Mouse (Mus musculus) small intestine, adult 2 months (tissue): ENCODE data around the gene Ush1c. TPM values are rescaled to one million over a fixed set of nuclear protein-coding genes. Genes with fewer than 3 reads are reported as not detected.
"Not testable (repeated sequence)": the region's sequence is repeated elsewhere in the genome, so short reads cannot be mapped to it uniquely, and the experiment has no call there.

Source experiments
- H3K27ac ChIP-seq: fragments of 200-500 bp; 2 replicates; pipeline ENCODE4 v1.5.1; 2012; ENCODE audit warnings: low read depth, low read length, control low read depth, inconsistent platforms; ENCODE audit not compliant: insufficient read depth
- H3K27me3 ChIP-seq: fragments of 200-500 bp; 2 replicates; pipeline ENCODE4 v1.6.1; 2012; ENCODE audit warnings: mild to moderate bottlenecking, moderate library complexity, low read length, inconsistent platforms; ENCODE audit not compliant: control insufficient read depth, insufficient read depth
- H3K36me3 ChIP-seq: fragments of 200-500 bp; 2 replicates; pipeline ENCODE4 v1.6.1; 2012; ENCODE audit warnings: mild to moderate bottlenecking, low read length, control low read depth, inconsistent platforms; ENCODE audit not compliant: control insufficient read depth, insufficient read depth
- H3K4me1 ChIP-seq: fragments of 200-500 bp; 2 replicates; pipeline ENCODE4 v1.6.1; 2012; ENCODE audit warnings: low read length, inconsistent platforms, mixed read lengths; ENCODE audit not compliant: control insufficient read depth, insufficient read depth, insufficient read length
- H3K4me3 ChIP-seq: fragments of 200-500 bp; 2 replicates; pipeline ENCODE4 v1.5.1; 2012; ENCODE audit warnings: low read depth, mild to moderate bottlenecking, control low read depth, inconsistent platforms, low read length, moderate library complexity
- CTCF ChIP-seq: fragments of 200-500 bp; IDR thresholded peaks from 2 replicates; pipeline ENCODE4 v1.5.1; 2012; ENCODE audit warnings: low read depth, mild to moderate bottlenecking, control low read depth, inconsistent platforms, low read length, moderate library complexity, mixed read lengths; ENCODE audit not compliant: insufficient replicate concordance, insufficient read length; ENCODE audit errors: extremely low read depth
- POLR2A ChIP-seq: fragments of 200-500 bp; IDR thresholded peaks from 2 replicates; pipeline ENCODE4 v1.6.1; 2012; ENCODE audit warnings: low read depth, mild to moderate bottlenecking, control low read depth, inconsistent platforms, low read length, moderate library complexity
- WGBS: fragments of 180-500 bp; shearing (Covaris S2); methylation state at CpG from one replicate; pipeline ENCODE4 v1.1.7; 2018; 5-methylcytosine and 5-hydroxymethylcytosine counted together
- polyA plus RNA-seq: library from polyadenylated mRNA; depleted of rRNA; stranded (reverse); fragments of >200 nt; gene quantifications from 2 replicates; pipeline ENCODE4 v1.2.3, GENCODE M21; 2012

Ush1c gene
- polyA plus RNA-seq, 1 experiment, result 105 TPM

GRCm38 (mm10) chr7:46181590-46181989 is 56.7 kb downstream of the Ush1c start:
- TF ChIP-seq CTCF, result peak; percentile 78; the same call in 1 of the 2 replicates
- TF ChIP-seq POLR2A, result no peak
- under 1% methylated on average over 3 of the region's 3 CpGs for WGBS
- 0 out of 2 replicates have a peak, but pooled peaks cover 4% of the 10 kb centered on the region for H3K4me1 ChIP-seq

GRCm38 (mm10) chr7:46179431-46180275 is 58.6 kb downstream of the Ush1c start, which contains the start of gene Abcc8:
Gene Abcc8, minus strand, starts transcription at chr7:46180033.
- TF ChIP-seq POLR2A (no peak), CTCF (no peak)
- 2% methylated on average over 69 of the region's 75 CpGs for WGBS
- H3K27ac ChIP-seq, result no peak within 1 kb of the TSS
- peak within 1 kb of the TSS; percentile 43 for H3K4me3 ChIP-seq
- H3K36me3 ChIP-seq, result no peaks in the 10 kb centered on the region
- H3K4me1 ChIP-seq, result 0 out of 2 replicates have a peak, but pooled peaks cover 4% of the 10 kb centered on the region
- H3K27me3 ChIP-seq, result peaks cover 13% of the 10 kb centered on the region

More at GRCm38 (mm10) chr7:46181590-46181989, 56.7 kb downstream of the Ush1c start:
- no peaks in the 10 kb centered on the region for H3K36me3 ChIP-seq
- H3K27ac ChIP-seq, result no peak overlapping the region
- no peak overlapping the region for H3K4me3 ChIP-seq
- peaks cover 13% of the 10 kb centered on the region for H3K27me3 ChIP-seq

GRCm38 (mm10) chr7:46168980-46169379 is 69.3 kb downstream of the Ush1c start:
- H3K36me3 ChIP-seq, H3K27me3 ChIP-seq, H3K4me3 ChIP-seq: not testable (repeated sequence)
- Histone ChIP-seq H3K27ac (peak overlapping the region; percentile 54), H3K4me1 (peaks cover 10% of the 10 kb centered on the region)
- WGBS, result 19% methylated on average over 1 of the region's 1 CpGs

DNA sequence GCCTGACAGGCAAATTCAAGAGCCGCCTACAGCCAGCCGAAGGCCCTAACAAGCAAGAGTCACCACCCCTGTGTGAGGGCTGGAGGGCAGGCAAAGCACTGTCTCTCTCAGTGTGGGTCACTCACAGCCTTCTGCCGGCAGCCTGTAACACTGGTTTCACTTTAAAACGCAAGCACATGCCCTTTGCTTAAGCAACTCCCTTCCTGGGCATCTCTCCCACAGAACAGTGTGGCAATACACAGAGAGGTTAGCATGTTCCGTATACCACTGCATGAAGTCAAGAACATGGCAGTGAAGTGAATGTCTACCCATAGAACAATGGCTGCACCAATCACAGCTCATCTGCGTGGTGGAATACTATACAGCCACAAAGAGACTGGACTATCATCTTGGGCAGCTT is 69.9 kb downstream of the Ush1c start:
- Histone ChIP-seq H3K36me3 (no peaks in the 10 kb centered on the region), H3K4me1 (peaks cover 10% of the 10 kb centered on the region), H3K27ac (no peak overlapping the region), H3K4me3 (no peak overlapping the region), H3K27me3 (no peaks in the 10 kb centered on the region)
- 89% methylated on average over 6 of the region's 6 CpGs for WGBS
- TF ChIP-seq CTCF, result no peak
- TF ChIP-seq POLR2A, result no peak

GRCm38 (mm10) chr7:46167901-46168300 is 70.4 kb downstream of the Ush1c start:
- H3K4me3 ChIP-seq, result no peak overlapping the region
- no peaks in the 10 kb centered on the region for H3K36me3 ChIP-seq
- H3K4me1 ChIP-seq, result peaks cover 10% of the 10 kb centered on the region
- 94% methylated on average over 7 of the region's 7 CpGs for WGBS
- TF ChIP-seq POLR2A, result no peak
- TF ChIP-seq CTCF, result no peak
- H3K27ac ChIP-seq, result no peak overlapping the region
- H3K27me3 ChIP-seq, result no peaks in the 10 kb centered on the region

- Histone ChIP-seq H3K27me3 (no peaks in the 10 kb centered on the region), H3K36me3 (no peaks in the 10 kb centered on the region), H3K27ac (no peak overlapping the region), H3K4me1 (peaks cover 10% of the 10 kb centered on the region), H3K4me3 (no peak overlapping the region)
- 92% methylated on average over 11 of the region's 11 CpGs for WGBS
- no peak for TF ChIP-seq CTCF
These were observed 72.4 kb downstream of the Ush1c start for GRCm38 (mm10) chr7:46165876-46166275.

- Histone ChIP-seq H3K36me3 (no peaks in the 10 kb centered on the region), H3K27me3 (no peaks in the 10 kb centered on the region), H3K4me1 (no peaks in the 10 kb centered on the region), H3K4me3 (no peak overlapping the region), H3K27ac (no peak overlapping the region)
- no peak for TF ChIP-seq POLR2A
- TF ChIP-seq CTCF, result no peak
- WGBS, result 60% methylated on average over 5 of the region's 5 CpGs
These were observed 75.6 kb downstream of the Ush1c start for GRCm38 (mm10) chr7:46162731-46163130.
